Mouse (Mus musculus): ENCODE results near the gene Stip1.
A peak's percentile ranks its signal among the peaks of the same experiment; 100 is the strongest.
"Not testable (repeated sequence)": the region's sequence is repeated elsewhere in the genome, so short reads cannot be mapped to it uniquely, and the experiment has no call there.

Stip1 gene

GRCm38 (mm10) chr19:7013984-7014383 is 25.8 kb downstream of the Stip1 start:
- DNase-seq: no peak

GRCm38 (mm10) chr19:7012426-7012825 is 27.3 kb downstream of the Stip1 start:
- no peak for DNase-seq

GRCm38 (mm10) chr19:7006892-7007593 is 32.7 kb downstream of the Stip1 start:
- no peak for DNase-seq

- no peak for DNase-seq
Measured at GRCm38 (mm10) chr19:6999360-7000063, 40.3 kb downstream of the Stip1 start.

GRCm38 (mm10) chr19:6997721-6998290 is 42.0 kb downstream of the Stip1 start:
- DNase-seq: peak; percentile 47

- DNase-seq: peak; percentile 70
Measured at GRCm38 (mm10) chr19:6996006-6996405, 43.8 kb downstream of the Stip1 start, which contains the start of the genes Nudt22 and Trpt1. Nudt22 (minus strand) TSS chr19:6996117. Trpt1 (plus strand) TSS chr19:6996131.

- DNase-seq: peak; percentile 26
Measured at GRCm38 (mm10) chr19:6995255-6995991, 44.3 kb downstream of the Stip1 start.

- peak; percentile 2 for DNase-seq
Measured at GRCm38 (mm10) chr19:6994489-6994888, 45.3 kb downstream of the Stip1 start.

- peak; percentile 3 for DNase-seq
Measured at GRCm38 (mm10) chr19:6994002-6994401, 45.8 kb downstream of the Stip1 start.

- peak; percentile 4 for DNase-seq
Measured at GRCm38 (mm10) chr19:6993011-6993770, 46.6 kb downstream of the Stip1 start.

GRCm38 (mm10) chr19:6992011-6992858 is 47.5 kb downstream of the Stip1 start, which contains the start of gene Dnajc4:
Dnajc4 (minus strand) TSS chr19:6992572.
- DNase-seq: peak; percentile 99

GRCm38 (mm10) chr19:6991166-6991565 is 48.6 kb downstream of the Stip1 start:
- not testable (repeated sequence) for DNase-seq

GRCm38 (mm10) chr19:6990712-6991111 is 49.1 kb downstream of the Stip1 start:
- no peak for DNase-seq

GRCm38 (mm10) chr19:6989251-6989650 is 50.5 kb downstream of the Stip1 start:
- peak; percentile 7 for DNase-seq

- DNase-seq: no peak
Measured at GRCm38 (mm10) chr19:6987904-6988285, 51.9 kb downstream of the Stip1 start.

GRCm38 (mm10) chr19:6987061-6987903 is 52.5 kb downstream of the Stip1 start, which contains the start of gene Vegfb:
Vegfb (minus strand) TSS chr19:6987651.
- peak; percentile 85 for DNase-seq

- peak; percentile 8 for DNase-seq
Measured at GRCm38 (mm10) chr19:6985951-6986708, 53.6 kb downstream of the Stip1 start.

- DNase-seq: peak; percentile 21
Measured at GRCm38 (mm10) chr19:6985300-6985699, 54.5 kb downstream of the Stip1 start.

- no peak for DNase-seq
Measured at GRCm38 (mm10) chr19:6983621-6984020, 56.1 kb downstream of the Stip1 start.
